Mouse (Mus musculus): Measurements from ENCODE around the gene Skil.

DNA sequence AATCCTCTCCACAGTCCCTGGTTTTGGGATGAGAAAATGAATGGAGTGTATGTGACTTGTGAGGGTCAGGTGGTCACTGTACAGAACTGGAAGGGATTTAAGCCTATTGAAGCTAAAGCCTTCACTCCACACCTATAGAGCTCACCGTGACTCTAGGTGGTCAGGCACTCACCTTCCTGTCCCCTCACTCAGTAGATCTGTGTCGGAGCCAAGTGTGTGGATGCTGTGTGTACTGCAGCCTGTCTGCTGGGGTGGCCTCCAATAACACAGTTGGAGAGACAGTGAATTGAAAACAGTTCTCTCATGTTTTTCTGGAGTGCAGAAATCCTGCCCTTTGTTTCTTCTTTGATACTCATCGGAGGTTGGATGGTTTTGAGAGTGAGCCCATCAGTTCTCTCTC lies 70.9 kb downstream of the Skil start:
- TF ChIP-seq ZC3H11A (IDR thresholded peaks at IDR 0.05; ENCODE audit: low read depth, low read length) (no peak), RCOR1 (conservative IDR thresholded peaks at IDR 0.05; ENCODE audit: low read depth, low read length) (no peak), EP300 (IDR thresholded peaks at IDR 0.05; ENCODE audit: low read length) (no peak), POLR2A (IDR thresholded peaks at IDR 0.05; ENCODE audit: low read depth, low read length) (no peak), CTCF (conservative IDR thresholded peaks at IDR 0.05 in 1 of 2, IDR thresholded peaks at IDR 0.05 in 1 of 2; ENCODE audit: low read depth in 2 of 2, low read length in 2 of 2) (no peak), SMC3 (IDR thresholded peaks at IDR 0.05; ENCODE audit: low read depth, low read length) (no peak), CHD1 (IDR thresholded peaks at IDR 0.05; ENCODE audit: low read depth, low read length) (no peak), USF2 (conservative IDR thresholded peaks at IDR 0.05; ENCODE audit: low read depth, low read length) (no peak), MEF2A (IDR thresholded peaks at IDR 0.05; ENCODE audit: borderline replicate concordance, low read depth, low read length) (no peak), CHD2 (IDR thresholded peaks at IDR 0.05; ENCODE audit: low read length) (no peak), MAFK (IDR thresholded peaks at IDR 0.05; ENCODE audit: insufficient replicate concordance, low read length) (no peak), NRF1 (IDR thresholded peaks at IDR 0.05; ENCODE audit: low read depth, low read length) (no peak), E2F4 (IDR thresholded peaks at IDR 0.05; ENCODE audit: insufficient replicate concordance, low read depth, low read length) (no peak), USF1 (IDR thresholded peaks at IDR 0.05; ENCODE audit: low read depth, low read length) (no peak)
